Mouse (Mus musculus): ENCODE measurements around the gene Bod1l.

DNA sequence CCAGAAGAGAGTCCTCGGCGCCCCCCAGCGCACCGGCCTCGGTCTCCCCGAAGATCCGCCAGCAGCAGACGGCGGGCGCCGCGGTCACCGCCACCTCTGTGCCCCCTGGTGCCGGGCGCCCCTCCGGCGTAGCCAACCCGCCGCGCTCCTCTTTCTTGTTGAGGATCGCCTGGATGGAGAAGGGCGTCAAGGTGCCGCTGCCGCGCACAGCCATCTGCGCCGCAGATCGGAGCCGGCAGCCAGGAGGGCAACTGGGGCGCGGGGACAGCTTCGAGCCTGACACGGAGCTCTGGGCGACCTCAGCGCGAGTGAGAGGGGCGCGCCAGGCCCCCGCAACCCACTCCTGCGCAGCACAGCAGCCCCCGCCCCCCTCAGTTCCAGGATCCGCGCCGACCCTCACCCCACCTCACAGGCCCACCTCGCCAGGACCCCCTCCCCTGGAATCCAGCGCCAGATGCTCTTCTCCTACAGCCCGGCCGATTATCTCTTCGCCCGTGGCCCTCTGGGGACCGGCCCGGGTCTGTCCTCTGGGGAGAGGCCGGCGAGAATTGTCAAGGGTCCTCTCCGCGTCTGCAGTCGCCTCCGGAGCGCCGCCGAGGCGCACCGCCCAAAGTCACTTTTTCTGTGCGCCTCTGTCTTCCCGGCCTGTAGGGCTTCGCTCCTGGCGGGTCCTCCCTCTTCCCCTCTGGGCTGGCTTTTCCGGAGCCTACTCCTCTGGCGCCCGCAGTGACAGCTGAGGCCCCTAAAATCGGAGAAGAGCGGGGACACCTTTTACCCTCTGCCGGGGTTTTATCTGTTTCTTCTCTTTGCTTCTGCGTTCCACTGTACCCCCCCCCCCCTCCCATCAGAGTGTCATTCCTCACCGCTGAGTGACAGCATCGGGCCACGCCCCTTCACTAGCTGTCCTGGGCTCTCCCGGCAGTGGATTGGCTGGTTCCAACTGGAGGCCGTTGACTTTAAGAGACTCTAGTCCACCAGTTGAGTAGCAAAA is 80.1 kb downstream of the Bod1l start, which contains the start of gene Nkx3-2:
- no peak for TF ChIP-seq SIN3A (IDR thresholded peaks at IDR 0.05; ENCODE audit: low read length)
- TF ChIP-seq POLR2A (IDR thresholded peaks at IDR 0.05; ENCODE audit: control insufficient read depth in 1 of 2, insufficient read depth in 1 of 2, low read depth in 1 of 2, low read length in 2 of 2, poor library complexity in 1 of 2): no peak
- no peak for TF ChIP-seq GATA1 (IDR thresholded peaks at IDR 0.05; ENCODE audit: low read depth, low read length)
- no peak for TF ChIP-seq CTCF (IDR thresholded peaks at IDR 0.05 in 2 of 3, conservative IDR thresholded peaks at IDR 0.05 in 1 of 3; ENCODE audit: control insufficient read depth in 1 of 3, insufficient read depth in 1 of 3, low read depth in 2 of 3, low read length in 3 of 3, poor library complexity in 1 of 3, severe bottlenecking in 1 of 3)
- TF ChIP-seq ZC3H11A (IDR thresholded peaks at IDR 0.05; ENCODE audit: low read depth, low read length): no peak
- no peak for TF ChIP-seq POLR2AphosphoS5 (IDR thresholded peaks at IDR 0.05; ENCODE audit: borderline replicate concordance, low read depth, low read length)
- TF ChIP-seq MEF2A (IDR thresholded peaks at IDR 0.05; ENCODE audit: extremely low read depth, insufficient replicate concordance, low read depth, low read length, poor library complexity, severe bottlenecking): no peak
- TF ChIP-seq HCFC1 (IDR thresholded peaks at IDR 0.05; ENCODE audit: low read depth, low read length): no peak
- no peak for TF ChIP-seq CHD2 (IDR thresholded peaks at IDR 0.05; ENCODE audit: low read length)
- no peak for TF ChIP-seq KAT2A (conservative IDR thresholded peaks at IDR 0.05; ENCODE audit: low read depth, low read length)
- no peak for TF ChIP-seq POLR2AphosphoS2 (IDR thresholded peaks at IDR 0.05; ENCODE audit: low read length)
- TF ChIP-seq TBP (IDR thresholded peaks at IDR 0.05; ENCODE audit: low read depth, low read length): no peak
- TF ChIP-seq TAL1 (IDR thresholded peaks at IDR 0.05; ENCODE audit: low read length): no peak
